8 mouse cellular contexts compared by ENCODE assay signal in the genomic region with DNA sequence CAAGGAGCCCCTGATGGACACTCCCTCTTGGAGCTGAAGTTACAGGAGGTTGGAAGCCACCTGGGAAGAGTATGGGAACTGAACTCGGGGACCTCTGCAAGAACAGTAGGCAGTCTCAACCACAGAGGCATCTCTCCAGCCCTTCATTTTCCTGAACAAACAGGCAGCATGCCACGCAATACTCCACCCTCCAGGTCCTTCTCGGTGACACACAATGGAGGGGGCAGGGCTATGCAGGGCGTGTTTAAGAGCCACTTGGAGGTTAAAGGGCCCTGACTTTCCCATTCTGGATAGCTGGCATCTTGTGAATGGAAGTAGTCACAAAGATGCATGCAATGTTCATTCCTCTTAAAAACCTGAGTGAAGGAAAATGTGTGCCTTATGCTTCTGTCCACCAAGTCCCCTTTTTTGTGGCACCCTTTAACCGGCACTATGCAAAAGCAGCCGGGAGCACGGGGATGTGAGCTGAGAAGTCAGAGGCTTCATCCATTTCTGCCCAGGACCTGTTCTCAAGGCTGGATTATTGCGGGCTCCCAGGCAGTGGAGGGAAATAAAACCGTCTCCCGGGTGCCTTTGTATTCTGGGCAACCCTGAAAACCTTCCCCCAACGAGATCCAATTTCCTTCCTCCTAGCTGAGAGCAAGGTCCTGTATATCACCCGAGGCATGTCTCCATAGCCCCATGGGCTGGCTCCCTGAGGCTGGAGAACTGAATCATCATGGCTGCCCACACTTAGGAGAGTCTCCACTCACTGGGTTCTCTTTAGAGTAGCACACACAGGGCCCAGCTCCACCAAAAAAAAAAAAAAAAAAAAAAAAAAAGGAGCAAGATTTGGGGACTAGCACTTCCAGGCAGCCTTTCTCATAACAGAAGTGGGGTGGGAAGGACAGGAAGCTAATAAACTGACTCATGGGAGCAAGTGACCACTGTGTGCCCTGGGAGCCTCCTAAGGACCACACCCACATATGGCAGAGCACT. TPM values are rescaled to one million over a fixed set of nuclear protein-coding genes. Genes with fewer than 3 reads are reported as not detected.
DNase-seq lines count a peak whose midpoint lies in the region; ATAC-seq lines count a peak whose summit lies in the region.

No protein-coding gene starts in this region.

- H3K4me1 ChIP-seq in midbrain, embryonic 16.5 days (ENCODE audit: control insufficient read depth, insufficient read depth, low read length): peaks cover 47% of the 10 kb centered on the region
- H3K4me1 ChIP-seq in midbrain, embryonic 11.5 days (ENCODE audit: control insufficient read depth, insufficient read depth, low read length): peaks cover 19% of the 10 kb centered on the region
- peaks cover 64% of the 10 kb centered on the region for H3K4me1 ChIP-seq in neural tube, embryonic 13.5 days (replicated peaks)

- DNase-seq in adrenal gland, postnatal 10 days: peak; percentile 21
- DNase-seq in adrenal gland, adult 2 months: no peak
- no peak for DNase-seq in midbrain, embryonic 11.5 days (ENCODE audit: low spot score, missing footprints)
- peak; percentile 92 for DNase-seq in large intestine, adult 2 months (ENCODE audit: low read depth, low spot score)
- no peak for DNase-seq in right cerebral cortex, postnatal 25 days
- DNase-seq in natural killer cell, adult 2 months (ENCODE audit: low spot score in 2 of 2): no peak

- WGBS in midbrain, embryonic 16.5 days: 26% methylated on average over 12 of the region's 12 CpGs
- 26% methylated on average over 12 of the region's 12 CpGs for WGBS in midbrain, embryonic 11.5 days
- 16% methylated on average over 12 of the region's 12 CpGs for WGBS in large intestine, adult 2 months
- 11% methylated on average over 12 of the region's 12 CpGs for WGBS in neural tube, embryonic 13.5 days

- no peaks in the 10 kb centered on the region for H3K9me3 ChIP-seq in midbrain, embryonic 16.5 days (replicated peaks; ENCODE audit: control insufficient read depth, low read length, poor library complexity, severe bottlenecking)
- H3K9me3 ChIP-seq in midbrain, embryonic 11.5 days (ENCODE audit: control insufficient read depth, low read length): no peaks in the 10 kb centered on the region
- H3K9me3 ChIP-seq in neural tube, embryonic 13.5 days: no peaks in the 10 kb centered on the region

- H3K27me3 ChIP-seq in midbrain, embryonic 16.5 days (ENCODE audit: control insufficient read depth, insufficient read depth, low read depth, low read length): no peaks in the 10 kb centered on the region
- no peaks in the 10 kb centered on the region for H3K27me3 ChIP-seq in midbrain, embryonic 11.5 days (ENCODE audit: control insufficient read depth, insufficient read depth, low read length)
- no peaks in the 10 kb centered on the region for H3K27me3 ChIP-seq in neural tube, embryonic 13.5 days

- H3K4me2 ChIP-seq in midbrain, embryonic 16.5 days (ENCODE audit: low read length): 0 out of 2 replicates have a peak overlapping the region, but pooled peaks have one; percentile 5
- no peak overlapping the region for H3K4me2 ChIP-seq in midbrain, embryonic 11.5 days
- H3K4me2 ChIP-seq in neural tube, embryonic 13.5 days: peak overlapping the region; percentile 18

- no peaks in the 10 kb centered on the region for H3K36me3 ChIP-seq in midbrain, embryonic 16.5 days (ENCODE audit: control insufficient read depth, insufficient read depth, low read length)
- no peaks in the 10 kb centered on the region for H3K36me3 ChIP-seq in midbrain, embryonic 11.5 days (ENCODE audit: control insufficient read depth, insufficient read depth, low read length)
- H3K36me3 ChIP-seq in neural tube, embryonic 13.5 days: no peaks in the 10 kb centered on the region

- ATAC-seq in midbrain, embryonic 16.5 days: no peak
- no peak for ATAC-seq in midbrain, embryonic 11.5 days (ENCODE audit: low FRiP score)
- ATAC-seq in neural tube, embryonic 13.5 days (ENCODE audit: low read depth): no peak

- peak overlapping the region; percentile 11; the same call in 1 of the 2 replicates for H3K9ac ChIP-seq in midbrain, embryonic 16.5 days (ENCODE audit: low read depth, low read length)
- no peak overlapping the region for H3K9ac ChIP-seq in midbrain, embryonic 11.5 days (ENCODE audit: low read length)
- H3K9ac ChIP-seq in neural tube, embryonic 13.5 days: 0 out of 2 replicates have a peak overlapping the region, but pooled peaks have one; percentile 5

- H3K27ac ChIP-seq in midbrain, embryonic 16.5 days (ENCODE audit: low read length): no peak overlapping the region
- H3K27ac ChIP-seq in midbrain, embryonic 11.5 days (ENCODE audit: low read depth, low read length): no peak overlapping the region
- peak overlapping the region; percentile 38; the same call in 1 of the 2 replicates for H3K27ac ChIP-seq in neural tube, embryonic 13.5 days (replicated peaks)

- H3K4me3 ChIP-seq in midbrain, embryonic 16.5 days (ENCODE audit: low read depth, low read length): no peak overlapping the region
- no peak overlapping the region for H3K4me3 ChIP-seq in midbrain, embryonic 11.5 days (ENCODE audit: low read depth, low read length)
- no peak overlapping the region for H3K4me3 ChIP-seq in neural tube, embryonic 13.5 days

RNA-seq across cellular contexts. Expression of gene Hk1, which starts 42.8 kb away (rescaled TPM):
- 10 to 100 TPM; 27.3 to 38.4 TPM for total RNA-seq in adrenal gland, postnatal 10 days (2021)
- 10 to 100 TPM; 23.7 to 40.0 TPM for total RNA-seq in adrenal gland, adult 2 months (2021)
- 25.5 and 26.9 TPM in 2 replicates for polyA plus RNA-seq in adrenal gland, adult 2 months (2012; rRNA removed)
- polyA plus RNA-seq in midbrain, embryonic 16.5 days (2015; fragmentation: Nextera tagmentation; extraction: Ambion mirVana): 142 and 155 TPM in 2 replicates
- 19.3 and 23.4 TPM in 2 replicates for polyA plus RNA-seq in midbrain, embryonic 11.5 days (2014; fragmentation: Nextera tagmentation; extraction: Ambion mirVana)
- polyA plus RNA-seq in large intestine, adult 2 months (2012; rRNA removed): 9.7 and 10.5 TPM in 2 replicates
- polyA plus RNA-seq in neural tube, embryonic 13.5 days (2015; fragmentation: Nextera tagmentation; extraction: Ambion mirVana): 96.0 and 103 TPM in 2 replicates

Comparison
In these comparisons a context has a peak if more than half of its experiments do, and no peak if none do; other contexts are left out.
1. DNase-seq: peak in adrenal gland, postnatal 10 days (single experiment) and large intestine, adult 2 months (single experiment); none in adrenal gland, adult 2 months (single experiment), midbrain, embryonic 11.5 days (single experiment), right cerebral cortex, postnatal 25 days (single experiment) and natural killer cell, adult 2 months (0 of 2).